Mouse (Mus musculus) erythroblast, embryonic 14.5 days (primary cell): Measurements from ENCODE around the gene Fam110c. TPM values are rescaled to one million over a fixed set of nuclear protein-coding genes. Genes with fewer than 3 reads are reported as not detected.
"Not testable (repeated sequence)": the region's sequence is repeated elsewhere in the genome, so short reads cannot be mapped to it uniquely, and the experiment has no call there.

ENCODE experiments used
- H3K27me3 ChIP-seq: 2 replicates; pipeline ENCODE4 v1.6.1; 2012; ENCODE audit warnings: inconsistent platforms; ENCODE audit not compliant: control insufficient read depth
- H3K36me3 ChIP-seq: 2 replicates; pipeline ENCODE4 v1.6.1; 2012; ENCODE audit warnings: mild to moderate bottlenecking, inconsistent platforms; ENCODE audit not compliant: control insufficient read depth
- H3K4me1 ChIP-seq: 2 replicates; pipeline ENCODE4 v1.6.1; 2012; ENCODE audit warnings: inconsistent platforms; ENCODE audit not compliant: control insufficient read depth
- H3K4me3 ChIP-seq: replicated peaks from 2 replicates; pipeline ENCODE3; 2012; ENCODE audit warnings: moderate library complexity, mild to moderate bottlenecking, inconsistent platforms
- H3K9me3 ChIP-seq: 2 replicates; pipeline ENCODE4 v1.6.1; 2012; ENCODE audit warnings: low read length, inconsistent platforms, mixed read lengths; ENCODE audit not compliant: control insufficient read depth
- GATA1 ChIP-seq: IDR thresholded peaks from 2 replicates; pipeline ENCODE4 v1.6.1; 2012; ENCODE audit warnings: low read length, inconsistent platforms, mixed read lengths
- TAL1 ChIP-seq: IDR thresholded peaks from 3 replicates; pipeline ENCODE4 v1.6.1; 2012; ENCODE audit warnings: low read length, inconsistent platforms, mixed read lengths
- polyA plus RNA-seq: library from polyadenylated mRNA; stranded (reverse); fragments of >175 nt; gene quantifications from 2 replicates; pipeline ENCODE4 v1.2.3, GENCODE M21; 2012

The Fam110c gene
- 0.03 TPM in 1 of 2 replicates, not detected in the other for polyA plus RNA-seq

DNA sequence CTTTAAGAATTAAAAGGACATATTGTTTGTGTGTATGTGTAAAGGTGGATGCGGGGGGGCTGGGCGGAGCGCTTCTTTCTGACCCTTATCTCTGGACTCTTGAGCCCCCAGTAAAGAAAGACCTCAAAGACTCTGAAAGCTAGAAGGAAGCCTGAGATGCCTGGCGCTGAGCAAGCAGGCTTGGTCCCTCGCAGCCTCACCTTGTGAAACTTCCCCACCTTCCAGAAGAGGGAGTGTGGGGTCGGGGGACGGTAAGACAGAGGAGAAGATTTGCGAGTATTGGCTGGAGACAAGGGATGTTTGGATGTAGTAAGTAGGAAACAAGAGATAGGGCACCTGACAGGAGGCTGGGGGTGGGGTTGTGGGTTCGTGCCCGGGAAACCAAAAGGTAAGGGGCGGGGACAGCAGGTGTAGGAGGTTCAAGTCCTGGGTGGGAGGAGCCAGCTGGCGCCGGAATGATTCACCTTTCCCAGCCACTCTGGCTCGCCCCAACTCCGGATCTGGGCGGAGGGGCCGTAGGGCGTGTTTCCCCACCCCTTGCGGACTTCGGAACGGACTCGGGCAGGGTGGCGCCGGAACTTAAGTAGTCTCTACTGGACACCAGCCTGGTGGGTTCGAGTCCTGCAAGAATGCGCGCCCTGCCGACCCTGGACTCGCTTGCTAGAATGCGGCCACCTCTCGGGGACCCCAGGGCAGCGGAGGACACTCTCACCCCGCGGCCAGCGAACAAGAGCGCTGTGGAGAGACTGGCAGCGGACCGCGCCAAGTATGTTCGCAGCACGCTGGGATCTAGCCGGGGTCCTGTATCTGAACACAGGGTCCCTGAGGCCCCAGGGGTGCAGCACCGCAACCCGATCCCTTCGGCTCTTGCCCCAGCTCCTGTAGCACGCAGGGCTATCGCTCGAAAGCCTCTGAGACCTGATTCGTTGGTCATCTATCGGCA is at the start of gene Fam110c:
Fam110c (plus strand) TSS at position 450 of the 943 bp plus-strand sequence.
- Histone ChIP-seq H3K36me3 (no peaks in the 10 kb centered on the region), H3K4me3 (peak within 1 kb of the TSS; percentile 69), H3K9me3 (no peaks in the 10 kb centered on the region), H3K27me3 (peaks cover 40% of the 10 kb centered on the region), H3K4me1 (peaks cover 32% of the 10 kb centered on the region)
- TF ChIP-seq GATA1 (no peak), TAL1 (no peak)

DNA sequence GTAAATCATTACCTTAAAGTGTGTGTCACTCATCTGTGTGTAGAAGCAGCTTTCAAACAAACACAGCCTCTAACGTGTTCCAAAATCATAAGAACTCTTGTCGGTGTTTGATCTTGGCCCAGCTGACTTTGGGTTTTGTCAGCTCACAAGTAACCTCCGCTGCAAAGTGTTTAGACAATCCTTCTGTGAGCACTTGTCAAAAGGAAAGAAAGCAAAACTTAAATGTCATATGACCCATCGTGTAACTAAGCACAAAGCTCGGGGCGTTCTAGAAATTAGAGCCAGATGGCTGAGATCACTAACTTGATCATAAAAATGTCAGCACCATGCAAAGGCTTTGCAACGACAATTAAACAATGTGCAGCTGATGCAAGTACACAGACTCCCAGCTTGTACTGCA is 47.2 kb upstream of the Fam110c start:
- Histone ChIP-seq H3K9me3 (no peaks in the 10 kb centered on the region), H3K4me3 (no peak overlapping the region), H3K4me1 (no peaks in the 10 kb centered on the region), H3K27me3 (no peaks in the 10 kb centered on the region), H3K36me3 (no peaks in the 10 kb centered on the region)
- TF ChIP-seq GATA1 (no peak), TAL1 (no peak)

DNA sequence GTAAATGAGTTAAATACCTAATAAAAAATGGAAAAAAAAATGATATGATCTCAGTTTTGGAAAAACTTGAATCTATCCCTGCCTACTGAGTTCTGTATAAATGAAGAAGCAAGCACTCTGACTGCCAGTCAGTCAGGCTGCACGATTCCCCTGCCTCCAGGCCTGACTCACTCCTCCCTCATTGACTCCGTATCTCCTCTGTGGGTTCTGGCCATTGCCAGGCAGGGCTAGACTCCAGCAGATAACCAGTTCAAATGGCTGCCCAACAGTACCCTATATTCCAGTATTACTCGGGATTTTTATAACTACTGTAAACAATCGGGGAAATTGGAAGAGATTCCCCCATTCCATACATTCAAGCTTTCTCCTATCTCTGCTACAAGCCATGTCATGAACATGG is 21.6 kb upstream of the Fam110c start:
- H3K4me1 ChIP-seq, result no peaks in the 10 kb centered on the region
- no peaks in the 10 kb centered on the region for H3K27me3 ChIP-seq
- no peaks in the 10 kb centered on the region for H3K9me3 ChIP-seq
- TF ChIP-seq GATA1, result no peak
- no peak for TF ChIP-seq TAL1
- H3K4me3 ChIP-seq, result no peak overlapping the region
- no peaks in the 10 kb centered on the region for H3K36me3 ChIP-seq

DNA sequence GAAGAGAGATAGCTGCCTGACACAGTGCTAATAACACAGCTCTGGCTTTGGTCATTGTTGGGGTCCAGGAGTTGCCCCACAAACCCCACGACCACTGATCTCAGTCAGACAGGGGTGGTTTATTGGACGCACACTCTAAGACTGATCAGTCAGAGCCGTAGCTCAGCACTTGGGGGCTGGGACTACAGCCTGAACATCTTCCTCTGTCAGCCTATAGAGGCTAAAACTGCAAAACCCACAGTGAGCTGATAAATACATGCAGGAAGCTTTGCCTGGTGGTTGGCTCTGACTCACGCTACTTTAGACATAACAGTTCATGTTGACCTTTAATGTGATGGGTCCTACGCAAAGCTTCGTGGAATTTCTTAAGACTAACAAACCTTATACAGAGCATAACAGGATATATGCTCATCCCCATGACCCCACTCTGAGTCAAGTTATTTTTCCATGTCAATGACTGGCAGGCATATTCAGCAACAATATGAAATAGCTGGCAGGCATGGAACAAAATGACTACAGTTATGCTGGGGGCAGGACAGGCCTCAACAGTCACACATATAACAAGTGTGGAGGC is 17.3 kb upstream of the Fam110c start:
- H3K27me3 ChIP-seq, result no peaks in the 10 kb centered on the region
- H3K36me3 ChIP-seq, result no peaks in the 10 kb centered on the region
- H3K4me1 ChIP-seq, result no peaks in the 10 kb centered on the region
- no peaks in the 10 kb centered on the region for H3K9me3 ChIP-seq
- H3K4me3 ChIP-seq, result no peak overlapping the region
- TF ChIP-seq TAL1, result no peak
- TF ChIP-seq GATA1, result no peak

DNA sequence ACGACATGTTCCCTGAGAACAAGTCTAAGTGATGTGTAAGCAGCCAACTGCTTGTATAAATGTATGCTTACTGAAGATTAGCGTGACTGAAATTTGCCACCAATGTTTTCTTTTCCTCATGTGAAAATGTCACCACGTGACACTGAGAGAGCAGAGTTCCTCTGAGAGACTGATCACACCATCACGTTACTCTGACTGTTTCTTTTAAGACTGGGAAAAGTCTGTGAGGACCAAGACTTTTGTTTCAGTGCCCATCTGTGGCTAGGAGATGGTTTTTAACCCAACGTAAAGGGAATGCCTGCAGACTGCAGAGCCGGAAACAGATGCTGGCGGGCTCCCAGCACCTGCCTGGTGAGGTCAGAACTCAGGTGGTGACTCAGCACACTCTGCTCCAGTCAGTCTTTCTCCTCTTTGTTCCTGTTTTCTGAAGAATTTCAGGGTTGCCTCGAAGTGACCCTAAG is 14.2 kb upstream of the Fam110c start:
- Histone ChIP-seq H3K4me3 (no peak overlapping the region), H3K27me3 (no peaks in the 10 kb centered on the region), H3K4me1 (no peaks in the 10 kb centered on the region), H3K36me3 (no peaks in the 10 kb centered on the region), H3K9me3 (no peaks in the 10 kb centered on the region)
- TF ChIP-seq TAL1 (no peak), GATA1 (no peak)

DNA sequence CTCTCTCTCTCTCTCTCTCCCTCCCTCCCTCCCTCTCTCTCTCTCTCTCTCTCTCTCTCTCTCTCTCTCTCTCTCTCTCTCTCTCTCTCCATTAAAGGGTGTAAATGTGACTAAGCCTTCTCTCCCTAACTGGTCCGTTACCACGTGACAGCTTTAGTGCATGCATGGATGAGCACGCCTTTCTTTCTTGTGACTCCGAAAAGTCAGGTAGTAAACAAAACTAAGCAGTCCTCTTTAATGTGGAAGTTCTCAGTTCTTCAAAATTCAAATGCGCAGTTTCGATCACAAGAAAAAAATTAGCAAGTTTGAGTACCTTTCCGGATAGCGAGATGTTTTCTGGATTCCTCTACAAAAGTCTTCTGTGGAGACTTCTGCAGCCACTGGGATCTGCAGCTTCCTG is 13.4 kb upstream of the Fam110c start:
- no peaks in the 10 kb centered on the region for H3K9me3 ChIP-seq
- TF ChIP-seq GATA1, result no peak
- no peak for TF ChIP-seq TAL1
- no peaks in the 10 kb centered on the region for H3K4me1 ChIP-seq
- H3K27me3 ChIP-seq, result no peaks in the 10 kb centered on the region
- H3K4me3 ChIP-seq, result no peak overlapping the region
- no peaks in the 10 kb centered on the region for H3K36me3 ChIP-seq

DNA sequence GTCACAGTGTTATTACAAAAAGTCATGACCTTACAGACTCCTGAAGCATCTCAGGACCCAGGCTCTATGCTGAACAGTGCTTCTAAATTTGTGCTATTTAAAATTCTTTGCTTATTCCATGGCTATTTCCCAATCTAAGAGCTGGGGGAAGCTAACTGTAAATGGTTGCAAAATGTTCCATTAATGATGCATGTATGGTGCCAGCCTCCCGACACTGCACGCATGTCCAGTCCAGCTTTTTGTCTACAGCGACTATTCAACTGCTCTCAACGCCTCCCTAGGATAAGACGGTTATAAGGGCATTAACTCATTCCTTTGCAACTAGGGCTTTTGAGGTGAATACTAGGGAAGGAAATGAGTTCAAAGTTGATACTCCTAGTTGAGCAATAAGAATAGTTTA is 2.4 kb upstream of the Fam110c start:
- TF ChIP-seq GATA1 (no peak), TAL1 (no peak)
- Histone ChIP-seq H3K4me1 (peaks cover 19% of the 10 kb centered on the region), H3K36me3 (no peaks in the 10 kb centered on the region), H3K27me3 (peaks cover 40% of the 10 kb centered on the region), H3K9me3 (no peaks in the 10 kb centered on the region), H3K4me3 (no peak overlapping the region)

DNA sequence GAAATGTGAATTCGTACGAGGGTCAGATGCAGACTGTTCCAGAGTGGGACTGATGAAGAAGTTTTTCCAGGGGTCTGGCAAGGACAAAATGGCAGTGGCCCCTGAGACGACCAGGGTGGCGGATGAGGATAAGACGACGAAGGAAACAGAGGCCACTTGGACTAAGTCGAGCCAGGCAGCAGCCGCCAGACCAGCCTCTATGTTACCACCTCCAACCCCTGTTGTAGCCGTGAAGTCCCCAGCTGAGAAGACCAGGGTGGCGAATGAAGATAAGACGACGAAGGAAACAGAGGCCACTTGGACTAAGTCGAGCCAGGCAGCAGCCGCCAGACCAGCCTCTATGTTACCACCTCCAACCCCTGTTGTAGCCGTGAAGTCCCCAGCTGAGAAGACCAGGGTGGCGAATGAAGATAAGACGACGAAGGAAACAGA is 710 bp downstream of the Fam110c start:
- peaks cover 37% of the 10 kb centered on the region for H3K4me1 ChIP-seq
- peak overlapping the region; percentile 69 for H3K4me3 ChIP-seq
- H3K9me3 ChIP-seq, H3K36me3 ChIP-seq: not testable (repeated sequence)
- H3K27me3 ChIP-seq, result peaks cover 40% of the 10 kb centered on the region

DNA sequence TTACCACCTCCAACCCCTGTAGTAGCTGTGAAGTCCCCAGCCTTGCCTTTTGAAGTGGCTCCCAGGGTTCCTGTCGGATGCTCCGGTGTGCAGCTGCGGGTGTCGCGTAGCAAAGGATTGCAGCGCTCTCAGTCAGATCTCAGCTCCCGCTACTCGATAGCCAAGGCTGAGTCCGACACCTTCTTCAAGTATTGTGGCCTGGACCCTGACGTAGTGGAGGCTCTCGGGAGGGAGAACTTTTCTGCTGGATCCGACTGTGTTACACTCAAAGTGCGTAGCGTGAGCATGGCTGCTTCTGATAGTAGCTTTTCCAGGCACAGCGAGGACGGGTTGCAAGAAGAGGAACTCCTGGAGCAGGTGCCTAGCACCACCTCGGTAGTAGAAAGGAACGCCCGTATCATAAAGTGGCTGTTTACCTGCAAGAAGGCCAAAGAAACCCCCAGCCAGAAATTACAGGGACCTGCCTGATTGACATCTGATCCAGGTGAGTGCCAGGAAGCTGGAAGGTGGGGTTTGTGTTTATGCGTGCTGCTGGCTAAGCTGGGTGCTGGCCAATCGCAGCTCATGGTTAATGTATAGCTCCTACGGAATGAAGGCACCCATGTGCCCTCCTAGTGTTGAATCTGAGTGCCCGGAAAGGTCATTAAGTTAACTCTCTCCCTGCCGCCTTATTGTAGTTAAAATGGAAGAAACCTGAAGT is 1.3 kb downstream of the Fam110c start:
- no peak for TF ChIP-seq TAL1
- no peak for TF ChIP-seq GATA1
- peaks cover 37% of the 10 kb centered on the region for H3K4me1 ChIP-seq

More for the DNA sequence above, 1.3 kb downstream of the Fam110c start:
- Histone ChIP-seq H3K4me3 (peak overlapping the region; percentile 67), H3K9me3 (no peaks in the 10 kb centered on the region), H3K36me3 (no peaks in the 10 kb centered on the region), H3K27me3 (peaks cover 40% of the 10 kb centered on the region)
